Mouse (Mus musculus): ENCODE measurements around the gene Scn8a. TPM values are rescaled to one million over a fixed set of nuclear protein-coding genes. Genes with fewer than 3 reads are reported as not detected.

Scn8a gene
- polyA plus RNA-seq, 1 experiment, result 0.48 TPM

GRCm38 (mm10) chr15:101041966-101042365, 172.3 kb downstream of the Scn8a start:
- DNase-seq (ENCODE audit: low spot score), result no peak

GRCm38 (mm10) chr15:101042613-101043012, 173.0 kb downstream of the Scn8a start:
- no peak for DNase-seq (ENCODE audit: low spot score)

GRCm38 (mm10) chr15:101044531-101044930, 174.9 kb downstream of the Scn8a start:
- DNase-seq (ENCODE audit: low spot score), result no peak

GRCm38 (mm10) chr15:101046039-101046526, 176.4 kb downstream of the Scn8a start:
- no peak for DNase-seq (ENCODE audit: low spot score)

- no peak for DNase-seq (ENCODE audit: low spot score)
These were observed 177.0 kb downstream of the Scn8a start for GRCm38 (mm10) chr15:101046527-101047193.

GRCm38 (mm10) chr15:101047194-101047555, 177.5 kb downstream of the Scn8a start, which contains the start of gene Gm47841:
Gene Gm47841 (minus strand): TSS chr15:101047397.
- DNase-seq (ENCODE audit: low spot score), result no peak

GRCm38 (mm10) chr15:101048338-101048896, 178.8 kb downstream of the Scn8a start:
- no peak for DNase-seq (ENCODE audit: low spot score)

GRCm38 (mm10) chr15:101051869-101052268, 182.2 kb downstream of the Scn8a start:
- DNase-seq (ENCODE audit: low spot score), result no peak

GRCm38 (mm10) chr15:101052560-101053501, 183.2 kb downstream of the Scn8a start:
- no peak for DNase-seq (ENCODE audit: low spot score)

- no peak for DNase-seq (ENCODE audit: low spot score)
These were observed 184.3 kb downstream of the Scn8a start for GRCm38 (mm10) chr15:101053832-101054459.

- no peak for DNase-seq (ENCODE audit: low spot score)
These were observed 184.9 kb downstream of the Scn8a start for GRCm38 (mm10) chr15:101054541-101054940.

GRCm38 (mm10) chr15:101056225-101056624, 186.6 kb downstream of the Scn8a start:
- no peak for DNase-seq (ENCODE audit: low spot score)

- DNase-seq (ENCODE audit: low spot score), result no peak
These were observed 190.1 kb downstream of the Scn8a start for GRCm38 (mm10) chr15:101059570-101060279.

- no peak for DNase-seq (ENCODE audit: low spot score)
These were observed 190.7 kb downstream of the Scn8a start for GRCm38 (mm10) chr15:101060280-101060852.

GRCm38 (mm10) chr15:101065069-101065468, 195.4 kb downstream of the Scn8a start:
- DNase-seq (ENCODE audit: low spot score), result no peak

- DNase-seq (ENCODE audit: low spot score), result no peak
These were observed 196.7 kb downstream of the Scn8a start for GRCm38 (mm10) chr15:101066364-101066847.

GRCm38 (mm10) chr15:101066920-101067696, 197.4 kb downstream of the Scn8a start:
- DNase-seq (ENCODE audit: low spot score), result no peak

GRCm38 (mm10) chr15:101068029-101068428, 198.4 kb downstream of the Scn8a start:
- no peak for DNase-seq (ENCODE audit: low spot score)

GRCm38 (mm10) chr15:101068671-101069070, 199.0 kb downstream of the Scn8a start:
- DNase-seq (ENCODE audit: low spot score), result no peak

- DNase-seq (ENCODE audit: low spot score), result no peak
These were observed 200.1 kb downstream of the Scn8a start for GRCm38 (mm10) chr15:101069641-101070190.

Data from urinary bladder, adult 2 months (tissue).